Mouse (Mus musculus) Muller cell, postnatal 12 days (primary cell): ENCODE data around the gene Arhgef17.
A peak's percentile ranks its signal among the peaks of the same experiment; 100 is the strongest.

ENCODE experiments used
- DNase-seq: peaks from one replicate; pipeline ENCODE4 v3.0.0-alpha.2; 2015; ENCODE audit errors: inconsistent ontology term

The Arhgef17 gene

DNA sequence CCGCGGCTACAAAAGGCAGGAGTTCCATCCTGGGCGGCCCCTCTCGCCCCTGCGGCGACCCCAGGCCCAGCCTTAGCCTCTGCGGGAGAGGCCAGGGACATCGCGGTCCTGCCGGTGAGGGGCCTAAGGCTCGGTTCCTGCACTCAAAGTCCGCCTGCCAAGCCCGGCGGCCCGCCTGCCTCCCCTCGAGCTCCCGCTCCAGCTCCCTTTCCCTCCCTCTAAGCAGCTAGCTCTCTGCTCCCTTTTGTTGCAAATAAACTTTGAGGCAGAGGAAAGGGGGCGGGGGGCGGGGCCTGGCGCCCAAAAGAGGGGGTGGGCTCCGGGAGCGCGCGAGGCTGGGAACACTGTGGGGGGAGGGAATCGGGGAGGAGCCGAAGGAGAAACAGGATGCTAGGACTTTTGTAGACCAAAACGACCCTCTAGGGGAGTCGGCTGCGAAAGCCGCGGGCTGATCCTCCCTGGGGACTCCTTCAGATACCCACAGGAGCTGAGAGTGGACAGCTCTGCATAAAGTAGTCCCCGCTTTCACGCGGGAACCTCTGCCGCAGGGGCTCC is at the start of gene Arhgef17:
TSS of gene Arhgef17 (minus strand) at position 182 of the 555 bp plus-strand sequence.
- DNase-seq = peak; percentile 96

DNA sequence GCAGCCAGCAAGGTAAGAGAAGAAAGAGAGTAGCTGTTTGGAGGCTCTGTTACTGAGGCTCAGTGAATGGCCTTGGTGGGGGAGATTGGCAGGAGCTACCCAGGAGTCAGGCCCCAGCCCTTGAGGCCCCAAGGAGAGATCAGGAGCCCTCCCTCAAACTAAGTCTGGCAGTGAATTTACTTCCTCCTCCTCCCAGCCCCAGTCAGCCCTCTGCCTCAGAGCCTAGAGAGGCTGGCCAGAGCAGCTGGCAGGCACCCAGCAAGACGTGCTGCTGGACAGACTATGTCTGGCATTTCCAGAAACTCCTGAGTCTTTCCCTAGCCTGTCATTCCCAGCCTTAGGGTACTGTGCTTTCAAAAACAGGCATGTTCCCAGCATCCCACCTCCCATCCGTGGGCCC is 47.3 kb upstream of the Arhgef17 start:
- peak; percentile 52 for DNase-seq

DNA sequence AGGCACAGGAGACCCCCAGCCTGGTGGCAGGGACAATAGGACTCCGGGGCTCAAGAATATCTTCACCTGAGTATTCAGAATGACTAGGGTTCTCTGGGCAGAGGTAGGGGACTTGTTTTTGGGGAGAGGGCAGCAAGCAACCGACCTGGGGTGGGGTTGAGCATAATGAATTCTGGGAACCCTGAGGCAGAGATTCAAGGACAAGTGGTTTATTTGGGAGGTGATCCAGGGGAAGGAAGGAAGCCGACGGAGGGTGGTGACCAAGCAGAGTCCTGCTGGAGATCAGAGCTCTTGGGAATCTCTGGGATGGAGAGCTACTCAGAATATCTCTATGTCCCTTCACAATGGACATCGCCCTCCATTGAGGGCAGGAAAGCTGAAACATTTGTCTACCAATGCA is 46.3 kb upstream of the Arhgef17 start:
- no peak for DNase-seq

DNA sequence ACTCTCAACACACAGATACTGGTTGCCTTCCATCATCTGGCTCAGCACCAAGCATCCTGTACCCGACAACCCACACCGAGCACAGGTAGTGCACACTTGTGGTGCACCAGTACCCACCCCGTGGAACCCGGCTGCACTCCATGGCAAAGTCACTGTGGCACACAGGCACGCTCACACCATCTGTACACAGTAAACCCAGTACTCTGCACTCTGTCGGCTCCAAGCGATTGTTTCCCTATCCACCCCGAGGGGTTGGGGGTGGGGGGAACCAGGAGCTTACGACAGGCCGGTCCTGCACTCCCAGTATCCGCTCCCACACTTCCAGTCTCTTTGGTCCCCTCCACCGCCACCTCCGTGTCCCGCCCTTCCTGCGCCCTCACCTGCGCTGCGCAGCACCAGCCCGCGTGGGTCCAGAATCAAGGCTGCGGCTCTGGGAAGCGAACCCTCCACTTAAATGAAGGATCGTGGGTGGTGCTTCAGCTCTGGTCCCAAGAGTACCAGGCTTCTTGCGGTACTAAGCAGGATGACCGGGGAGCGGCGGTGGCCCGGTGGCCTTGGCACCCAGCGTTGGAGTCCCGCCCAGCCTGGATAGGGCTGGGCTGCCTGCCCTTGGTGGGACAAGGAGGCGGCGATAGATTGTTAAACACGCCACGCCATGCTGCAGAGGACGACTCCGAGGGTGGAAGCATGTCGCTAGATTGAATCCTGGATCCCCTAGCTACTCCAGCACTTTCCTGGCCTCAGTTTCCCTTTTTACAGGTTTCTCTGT is 42.4 kb upstream of the Arhgef17 start, which contains the start of gene P2ry6:
TSS of gene P2ry6 (minus strand) at position 515 of the 769 bp plus-strand sequence.
- DNase-seq = peak; percentile 60

DNA sequence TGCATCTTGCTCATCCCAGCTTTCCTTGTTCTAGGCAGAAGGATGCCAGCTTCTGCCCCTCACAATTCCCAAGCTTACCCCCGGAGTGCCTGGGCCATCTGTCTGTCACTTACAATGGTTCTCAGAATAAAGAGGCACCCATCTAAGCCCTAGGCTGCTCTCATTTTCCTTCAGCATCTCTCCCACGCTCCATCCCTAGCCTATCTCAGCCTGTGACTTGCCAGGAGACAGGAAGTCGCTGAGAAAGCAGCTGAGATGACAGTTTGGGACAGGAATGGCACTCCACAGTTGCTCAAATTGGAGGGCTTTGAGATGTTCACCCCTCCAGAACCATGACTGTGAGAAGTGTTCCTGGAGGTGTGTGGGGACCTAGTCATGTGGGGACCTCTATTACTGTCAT is 41.0 kb upstream of the Arhgef17 start:
- no peak for DNase-seq

DNA sequence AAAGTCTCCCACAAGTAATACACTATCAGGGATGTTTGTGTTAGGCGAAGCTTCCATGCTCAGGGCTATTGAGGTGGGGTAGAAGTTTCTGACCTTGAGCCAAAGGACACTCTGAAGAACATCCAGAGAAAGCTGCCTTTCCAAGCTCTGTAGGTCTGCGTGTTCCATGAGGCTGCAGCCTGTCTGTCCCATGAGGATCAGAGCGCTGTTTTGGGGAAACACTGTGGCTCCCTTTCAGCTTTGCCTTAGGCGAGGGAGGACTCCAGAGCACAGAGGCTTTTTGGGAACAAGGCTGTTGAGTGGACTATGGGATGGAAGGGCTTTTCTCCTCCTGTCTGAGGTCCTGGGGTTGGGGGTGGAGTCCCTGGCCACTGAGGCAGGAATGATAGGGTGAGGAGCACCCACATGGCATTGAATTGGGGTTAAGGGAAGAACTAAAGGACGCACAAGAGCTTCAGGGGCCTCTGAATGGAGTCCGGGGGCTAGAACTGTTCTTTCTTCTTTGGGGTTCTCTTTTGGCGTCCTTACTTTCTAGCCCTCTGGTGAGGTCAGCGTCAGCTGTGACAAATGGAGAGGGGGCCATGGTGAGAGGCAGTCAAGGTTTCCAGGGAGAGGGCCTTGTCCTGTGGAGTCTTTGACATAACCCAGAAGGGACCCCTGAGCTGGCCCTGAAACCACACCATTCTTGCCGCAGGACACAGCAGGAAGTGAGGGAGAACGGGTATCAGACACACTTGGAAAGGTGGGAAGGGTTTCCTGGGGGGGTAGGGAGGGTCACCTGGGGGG is 37.2 kb upstream of the Arhgef17 start:
- DNase-seq = no peak

DNA sequence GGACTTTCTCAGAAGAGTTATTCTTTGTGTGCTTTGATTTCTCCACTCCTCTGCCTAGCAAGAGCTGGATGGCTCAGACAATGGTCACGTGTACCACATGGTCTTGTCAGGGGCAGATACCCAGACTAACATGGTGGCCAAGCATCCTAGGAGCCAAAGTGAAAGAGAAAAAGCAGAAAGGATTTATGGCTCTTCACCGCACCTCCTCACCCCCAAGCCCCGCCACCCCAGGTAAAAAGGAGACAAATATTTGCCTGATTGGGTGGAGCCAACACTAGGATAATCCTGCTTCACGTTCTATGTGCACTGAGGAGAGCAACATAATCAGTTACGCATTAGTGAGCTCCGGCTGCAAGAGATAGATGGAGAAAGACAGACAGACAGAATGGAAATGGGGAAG is 36.5 kb upstream of the Arhgef17 start:
- no peak for DNase-seq

DNA sequence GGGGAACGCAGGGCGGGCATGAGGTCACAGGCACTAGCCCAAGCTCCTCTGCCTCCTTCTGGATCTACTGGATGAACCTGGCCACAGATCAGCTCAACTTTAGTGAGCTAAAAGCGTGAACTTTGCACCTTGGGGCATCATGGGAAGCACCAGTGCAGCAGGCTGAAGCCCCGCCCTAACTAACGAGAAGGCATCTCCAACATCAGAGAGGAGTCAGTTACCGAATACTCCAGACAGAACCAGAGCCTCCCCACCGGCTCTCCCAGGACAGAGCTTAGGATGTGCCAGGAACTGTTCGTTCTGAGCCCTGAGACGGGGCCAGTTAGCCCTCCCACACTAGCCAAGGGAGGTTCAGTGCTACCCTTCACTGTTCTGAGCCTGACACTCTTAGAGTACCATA is 35.9 kb upstream of the Arhgef17 start:
- DNase-seq = no peak

DNA sequence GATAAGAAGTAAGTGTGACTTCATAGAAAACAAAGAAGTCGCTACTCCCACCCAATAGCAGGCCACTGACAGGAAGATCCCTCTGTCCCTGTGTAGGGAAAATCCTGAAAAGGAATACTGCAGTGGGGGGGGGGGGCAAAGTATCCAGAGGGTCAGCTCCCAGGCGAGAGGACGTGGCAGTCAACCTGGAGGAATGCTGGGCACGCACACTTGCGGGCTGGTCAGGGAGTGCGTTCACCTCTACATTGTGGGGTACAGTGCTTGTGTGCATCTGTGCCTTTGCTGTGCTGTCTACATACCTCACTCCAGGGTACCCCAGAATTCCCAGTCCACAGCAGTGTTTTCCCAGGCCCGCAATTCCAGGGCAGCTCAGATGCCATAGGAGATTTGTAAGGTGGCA is 34.1 kb upstream of the Arhgef17 start:
- DNase-seq = no peak

DNA sequence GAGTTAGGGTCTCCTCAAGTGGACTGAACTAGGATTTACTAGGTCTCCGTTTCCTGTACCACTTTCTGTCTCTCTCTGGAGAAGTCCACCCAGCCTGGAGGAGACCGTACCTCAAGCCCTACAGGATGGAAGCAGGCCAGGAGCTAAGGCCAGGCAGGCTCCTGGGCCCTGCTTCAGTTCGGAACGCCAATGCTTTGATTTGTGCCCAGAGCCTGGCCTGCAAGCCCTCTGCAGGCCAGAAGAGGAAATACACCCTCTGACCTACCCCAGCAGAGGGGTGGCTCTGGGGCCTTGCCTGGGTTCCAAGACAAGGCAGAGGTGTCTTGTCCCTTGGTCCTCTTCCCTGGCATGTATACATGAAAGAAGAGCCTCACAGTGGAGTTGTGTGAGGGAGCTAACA is 33.2 kb upstream of the Arhgef17 start:
- DNase-seq = peak; percentile 16

DNA sequence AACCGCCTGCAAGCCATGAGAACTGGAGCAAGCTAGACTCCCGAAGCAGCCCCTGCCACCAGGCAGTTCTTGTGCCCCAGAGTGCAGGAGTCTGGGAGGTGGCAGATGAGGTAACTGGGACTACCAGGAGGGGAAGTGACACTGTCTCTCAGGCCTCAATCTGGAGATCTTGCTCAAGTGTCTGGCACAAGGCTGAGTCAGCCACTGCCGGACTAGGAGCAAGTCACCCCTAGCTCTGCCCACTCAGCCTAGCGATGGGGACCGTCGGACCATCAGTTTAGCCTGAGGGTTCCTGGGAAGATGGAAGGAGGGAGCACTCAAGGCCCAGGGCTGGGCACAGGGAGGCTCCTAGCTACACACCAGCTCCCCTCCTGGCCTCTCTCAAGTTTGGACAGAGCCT is 32.3 kb upstream of the Arhgef17 start:
- no peak for DNase-seq

DNA sequence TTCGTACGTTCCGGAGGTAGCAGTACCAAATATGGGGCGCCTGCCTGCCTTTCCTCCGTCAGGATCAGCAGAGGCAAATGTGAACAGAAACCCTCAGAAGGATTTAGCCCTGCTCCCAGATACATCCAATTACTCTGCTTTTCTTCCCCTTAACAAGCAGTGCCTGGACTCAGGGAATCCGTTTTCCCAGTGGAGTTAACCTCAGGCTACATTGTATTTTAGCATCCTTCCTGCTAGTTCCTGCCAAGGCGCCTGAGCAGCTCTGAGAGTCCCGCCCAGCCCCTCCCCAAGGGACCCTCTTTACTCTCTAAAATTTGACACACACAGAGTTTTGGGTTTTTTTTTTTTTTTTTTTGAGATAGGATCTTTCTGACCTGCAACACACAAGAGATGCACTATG is 31.5 kb upstream of the Arhgef17 start:
- DNase-seq = no peak

DNA sequence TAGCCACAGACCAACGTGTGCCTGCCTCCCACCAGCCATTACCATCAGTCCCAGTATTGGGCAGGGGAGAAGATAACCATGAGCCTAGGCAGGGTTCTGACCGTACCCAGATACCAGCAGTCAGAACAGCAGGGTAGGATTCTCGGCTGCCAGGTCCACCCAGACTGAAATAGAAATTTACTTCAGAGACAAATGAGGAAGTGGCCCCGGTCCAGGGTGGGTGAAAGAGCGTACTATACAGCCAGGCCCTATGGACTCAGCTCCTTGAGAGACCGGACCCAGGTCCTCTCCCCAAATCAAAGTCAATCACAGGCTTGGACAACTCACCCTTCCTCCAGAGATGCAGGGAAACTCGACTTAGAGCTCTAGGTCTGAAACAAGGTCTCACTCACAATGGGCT is 29.2 kb upstream of the Arhgef17 start:
- DNase-seq = no peak

DNA sequence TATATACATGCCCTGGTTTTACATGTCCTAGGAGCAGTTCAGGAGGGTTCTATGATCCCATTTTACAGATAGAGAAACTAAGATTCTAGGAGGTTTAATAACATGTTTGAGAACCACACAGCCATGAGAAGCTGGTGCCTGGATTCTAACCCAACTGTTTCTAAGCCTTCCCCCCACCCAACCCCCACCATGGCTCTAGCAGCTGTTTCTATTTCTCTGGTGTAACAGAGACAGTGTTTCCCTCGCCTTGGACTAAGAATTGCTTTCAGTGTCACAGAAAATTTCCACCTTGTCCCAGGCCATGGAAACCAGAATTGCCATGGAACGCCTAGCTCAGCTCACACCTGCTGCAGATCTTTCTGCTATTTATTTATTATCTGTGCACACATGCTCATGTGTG is 28.6 kb upstream of the Arhgef17 start:
- no peak for DNase-seq

DNA sequence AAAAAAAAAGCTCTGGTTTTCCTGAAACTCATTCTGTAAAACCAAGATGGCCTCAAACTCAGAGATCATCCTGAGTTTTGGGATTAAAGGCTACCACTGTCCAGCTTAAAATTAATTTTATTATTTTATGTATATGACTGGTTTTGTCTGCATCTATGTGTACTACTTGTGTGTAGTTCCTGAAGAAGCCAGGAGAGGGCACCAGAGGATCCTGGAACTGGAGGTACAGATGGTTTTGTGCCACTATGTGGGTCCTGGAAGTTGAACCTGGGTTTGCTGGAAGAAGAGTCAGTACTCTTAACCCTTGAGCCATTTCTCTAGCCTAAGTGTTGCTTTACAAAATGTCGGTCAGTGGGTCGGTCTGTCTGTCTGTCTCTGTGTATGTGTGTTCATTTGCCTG is 26.5 kb upstream of the Arhgef17 start:
- no peak for DNase-seq

DNA sequence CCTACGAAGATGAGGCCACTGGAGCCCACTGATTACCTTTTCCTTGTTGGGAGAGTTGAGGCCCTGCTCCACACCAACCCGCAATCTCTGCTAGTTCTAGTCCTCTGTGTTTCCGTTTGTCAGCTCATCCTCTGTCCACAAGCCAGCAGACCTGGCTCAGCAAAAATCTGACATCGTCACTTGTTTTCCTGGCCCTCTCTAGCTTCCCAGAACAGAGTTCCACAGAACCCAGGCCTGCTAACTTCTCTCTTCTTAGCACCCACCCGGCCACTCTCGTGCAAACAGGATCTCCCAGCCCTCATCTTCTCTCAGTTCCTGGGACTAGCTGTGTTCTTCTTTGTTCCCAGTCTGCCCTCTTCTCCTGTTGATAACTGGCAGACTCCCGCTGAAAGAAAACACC is 20.8 kb upstream of the Arhgef17 start:
- no peak for DNase-seq

DNA sequence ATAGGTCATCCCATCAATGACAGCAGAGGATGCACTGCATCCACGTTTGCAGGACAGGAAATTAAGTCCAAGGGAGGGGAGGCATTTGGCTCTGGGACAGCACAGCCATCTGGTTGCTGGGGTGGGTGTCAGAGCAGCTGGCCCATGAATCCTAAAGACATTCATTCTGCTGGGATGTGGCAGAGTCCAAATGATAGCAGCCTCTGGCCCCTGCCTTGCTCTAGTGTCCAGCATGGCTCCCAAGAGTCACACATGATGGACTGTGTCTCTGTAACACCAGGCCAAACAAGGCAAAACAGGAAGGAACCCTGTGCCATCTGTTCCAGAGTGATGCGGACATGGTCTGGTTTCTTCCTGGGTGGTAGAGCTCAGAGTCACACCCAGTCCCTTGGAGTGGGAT is 20.0 kb upstream of the Arhgef17 start:
- DNase-seq = no peak

DNA sequence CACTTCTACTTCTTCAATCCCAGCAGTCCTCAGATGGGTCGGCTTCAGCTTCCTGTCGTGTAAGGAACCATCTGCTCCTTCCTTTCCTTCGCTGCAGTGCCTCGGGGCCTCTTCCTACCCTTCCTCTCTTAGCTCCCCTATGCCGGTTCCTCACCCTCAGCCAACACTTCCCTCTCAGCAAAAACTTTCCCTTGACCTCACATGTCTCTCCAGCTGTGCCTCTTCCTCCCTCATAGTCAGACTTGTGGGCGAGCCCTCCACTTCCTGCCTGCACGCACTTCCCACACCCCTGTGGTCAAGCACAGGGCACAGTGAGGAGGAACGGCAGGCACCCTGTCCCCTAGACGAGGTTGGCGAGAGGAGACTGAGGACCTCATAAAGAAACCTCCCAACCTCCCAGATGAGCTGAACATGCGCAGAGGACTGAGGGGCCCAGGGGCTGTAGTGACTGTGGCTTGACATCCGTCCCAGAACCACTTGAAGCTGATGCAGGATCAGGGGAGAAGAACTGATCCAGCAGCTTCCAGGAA is 18.6 kb upstream of the Arhgef17 start:
- no peak for DNase-seq

DNA sequence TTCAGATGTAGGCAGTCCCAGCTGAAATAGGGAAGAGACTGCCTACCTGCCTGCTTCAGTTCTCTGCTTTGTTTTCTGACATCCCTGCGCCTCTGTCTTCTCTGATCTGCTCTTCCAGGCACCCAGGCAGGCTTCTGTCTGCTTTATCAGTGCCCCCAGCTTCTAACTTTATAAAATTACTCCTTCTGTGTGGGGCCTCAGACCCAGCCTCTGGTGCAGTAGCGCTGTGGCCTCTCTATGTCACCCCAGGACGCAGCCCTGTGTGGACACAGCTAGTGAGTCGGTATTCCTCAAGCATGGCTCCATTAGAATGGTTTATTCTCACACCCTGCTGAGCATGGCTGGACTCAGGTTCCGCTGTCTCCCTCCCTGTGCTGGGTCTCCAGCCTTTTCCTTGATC is 18.1 kb upstream of the Arhgef17 start:
- DNase-seq = no peak

DNA sequence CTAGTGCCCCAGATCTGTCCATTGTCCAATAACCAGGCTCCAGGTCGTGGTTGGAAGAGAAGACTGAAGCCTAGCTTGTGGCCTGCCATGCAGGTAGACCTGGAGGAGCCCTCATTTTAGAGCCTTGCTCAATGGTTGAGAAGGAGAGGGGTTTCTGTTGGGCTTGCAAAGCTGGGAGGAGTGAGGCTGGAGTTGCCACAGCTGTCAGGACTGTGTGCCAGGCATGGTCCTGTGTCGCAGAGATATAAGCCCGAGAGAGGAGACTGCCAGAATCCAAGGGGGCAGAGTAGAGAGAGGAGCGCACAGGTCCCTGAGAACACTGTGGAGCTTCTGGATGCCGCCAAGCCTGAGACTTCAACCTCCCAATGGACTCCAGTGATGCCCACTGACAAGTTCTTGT is 12.8 kb upstream of the Arhgef17 start:
- DNase-seq = no peak

DNA sequence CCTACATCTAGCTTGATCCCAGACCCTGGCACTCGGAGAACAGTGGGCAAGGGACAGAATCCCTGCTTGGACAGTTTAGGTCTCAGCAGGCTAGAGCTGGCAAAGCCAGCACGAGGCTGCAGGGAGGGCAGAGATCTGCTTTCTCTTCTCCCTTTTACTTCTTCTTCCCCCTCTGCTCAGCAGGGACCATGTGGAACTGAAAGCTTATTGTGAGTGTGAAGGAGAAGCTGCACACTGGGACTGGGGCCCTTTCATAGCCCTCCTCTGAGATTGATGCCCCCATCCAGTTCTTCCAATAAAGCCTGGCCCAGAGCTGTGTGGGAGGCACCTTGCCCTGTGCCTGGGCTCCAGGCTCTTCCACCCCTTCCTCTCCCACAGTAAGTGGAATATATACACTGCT is 12.4 kb upstream of the Arhgef17 start:
- DNase-seq = no peak

DNA sequence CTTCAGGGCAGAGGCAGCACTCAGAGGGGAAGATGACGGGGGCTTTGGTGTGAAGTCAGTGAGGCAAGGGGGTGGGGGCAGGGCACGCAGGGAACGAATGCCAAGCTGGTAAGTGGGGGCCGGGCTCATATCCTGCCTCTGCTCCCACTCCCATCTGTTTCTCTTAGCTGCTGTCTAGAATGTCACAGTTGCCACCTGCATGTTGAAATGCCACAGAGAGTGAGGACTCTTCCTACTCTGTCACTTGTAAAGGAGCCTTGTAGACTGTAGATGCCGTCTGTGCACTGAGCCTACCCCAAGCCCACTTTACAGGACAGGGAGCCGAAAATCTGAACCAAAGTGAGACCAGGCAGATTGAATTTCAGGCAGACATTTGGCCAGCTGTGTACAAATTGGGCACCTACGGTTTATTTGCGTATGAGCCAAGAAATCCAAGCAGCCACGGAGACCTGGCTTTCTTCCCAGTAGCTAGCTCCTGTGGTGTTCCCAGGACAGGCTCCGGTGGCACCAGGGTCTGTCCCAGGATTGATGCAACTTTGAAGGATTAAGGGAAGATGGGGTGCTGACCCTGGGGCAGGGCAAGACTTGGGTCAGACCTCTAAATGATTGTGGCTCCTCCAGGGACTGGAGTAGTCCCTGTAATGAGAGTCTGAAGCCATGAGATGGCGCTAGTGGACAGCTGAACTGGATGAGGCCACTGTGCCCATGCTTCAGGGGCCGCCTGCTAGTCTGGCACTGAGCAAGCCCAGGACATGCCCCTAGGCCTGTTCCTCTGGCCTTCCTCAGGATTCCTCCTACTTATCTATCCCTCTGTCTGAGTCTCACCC is 11.1 kb upstream of the Arhgef17 start:
- DNase-seq = peak; percentile 75
